Mouse (Mus musculus) intestine, postnatal 0 days (tissue): ENCODE measurements at regions not wholly inside any gene's neighbourhood (a gene's known extent, or its start where the extent isn't known, plus 50 kb on each side); places are given as distances from the start of the nearest gene placed in this dataset.

Source experiments
- ATAC-seq: fragments of 200-750 bp; cut with Nextera tagmentation; 2 replicates; pipeline ENCODE4 v1.8.0; 2017; ENCODE audit warnings: mild to moderate bottlenecking, moderate TSS enrichment, moderate library complexity
- H3K27ac ChIP-seq: fragments of 300-500 bp; sonication (generic); 2 replicates; pipeline ENCODE4 v1.5.1; 2014; ENCODE audit warnings: mild to moderate bottlenecking, low read depth, low read length, moderate library complexity
- H3K27me3 ChIP-seq: fragments of 300-500 bp; sonication (generic); replicated peaks from 2 replicates; pipeline ENCODE4 v1.6.1; 2014; ENCODE audit warnings: low read length, mixed read lengths; ENCODE audit not compliant: control insufficient read depth, insufficient read depth
- H3K36me3 ChIP-seq: fragments of 300-500 bp; sonication (generic); 2 replicates; pipeline ENCODE4 v1.6.1; 2014; ENCODE audit warnings: mild to moderate bottlenecking, moderate library complexity; ENCODE audit not compliant: control insufficient read depth, insufficient read depth
- H3K4me1 ChIP-seq: fragments of 300-500 bp; sonication (generic); replicated peaks from 2 replicates; pipeline ENCODE4 v1.6.1; 2014; ENCODE audit warnings: antibody characterized with exemption, low read length, mixed read lengths; ENCODE audit not compliant: control insufficient read depth, insufficient read depth
- H3K4me2 ChIP-seq: fragments of 300-500 bp; sonication (generic); replicated peaks from 2 replicates; pipeline ENCODE4 v1.6.1; 2014; ENCODE audit warnings: low read depth, mild to moderate bottlenecking, moderate library complexity
- H3K4me3 ChIP-seq: fragments of 300-500 bp; sonication (generic); 2 replicates; pipeline ENCODE4 v1.5.1; 2014; ENCODE audit warnings: low read depth, low read length
- H3K9ac ChIP-seq: fragments of 300-500 bp; sonication (generic); 2 replicates; pipeline ENCODE4 v1.6.1; 2014; ENCODE audit warnings: mild to moderate bottlenecking, low read depth, low read length
- H3K9me3 ChIP-seq: fragments of 300-500 bp; sonication (generic); 2 replicates; pipeline ENCODE4 v1.6.1; 2016; ENCODE audit warnings: mixed run types; ENCODE audit not compliant: control insufficient read depth
- CTCF ChIP-seq: sonication (generic); IDR thresholded peaks from 2 replicates; pipeline ENCODE4 v1.5.1; 2016; ENCODE audit warnings: low read depth, mild to moderate bottlenecking, control low read depth, antibody characterized with exemption, moderate library complexity
- WGBS: fragments of 180-500 bp; shearing (Covaris S2); extraction: QIAGEN DNeasy Blood & Tissue Kit; methylation state at CpG from one replicate; pipeline ENCODE4 v1.1.7; 2014; 5-methylcytosine and 5-hydroxymethylcytosine counted together

DNA sequence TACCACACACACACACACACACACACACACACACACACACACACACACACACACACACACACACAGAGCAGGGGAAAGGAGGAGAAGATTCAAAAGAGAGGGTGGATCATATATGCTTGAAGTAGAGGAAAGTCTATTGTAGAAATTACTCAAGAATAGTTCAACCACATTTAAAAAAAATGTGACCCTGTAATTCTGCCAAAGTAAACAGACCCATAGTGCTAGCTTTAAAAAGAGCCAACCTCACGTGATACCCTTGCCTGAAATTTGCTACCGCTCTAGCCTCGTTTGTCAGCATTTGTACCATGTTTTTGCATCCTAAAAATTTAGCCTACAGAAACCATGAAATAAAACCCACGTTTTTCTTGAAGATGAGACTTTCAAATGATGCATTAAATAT is 132.6 kb upstream of the Nrip1 start:
- no peak overlapping the region for H3K9ac ChIP-seq
- H3K27ac ChIP-seq: no peak overlapping the region
- H3K4me3 ChIP-seq: no peak overlapping the region
- TF ChIP-seq CTCF: no peak
- no peak overlapping the region for H3K4me2 ChIP-seq
- WGBS: 51% methylated on average over 4 of the region's 4 CpGs
- no peaks in the 10 kb centered on the region for H3K9me3 ChIP-seq
- no peaks in the 10 kb centered on the region for H3K4me1 ChIP-seq
- no peaks in the 10 kb centered on the region for H3K36me3 ChIP-seq
- no peak for ATAC-seq
- H3K27me3 ChIP-seq: no peaks in the 10 kb centered on the region

- H3K9ac ChIP-seq: no peak overlapping the region
- H3K4me3 ChIP-seq: no peak overlapping the region
- 22% methylated on average over 8 of the region's 8 CpGs for WGBS
- H3K9me3 ChIP-seq: no peaks in the 10 kb centered on the region
- H3K27me3 ChIP-seq: no peaks in the 10 kb centered on the region
- no peak overlapping the region; the same call in 1 of the 2 replicates for H3K27ac ChIP-seq
- no peaks in the 10 kb centered on the region for H3K36me3 ChIP-seq
- no peaks in the 10 kb centered on the region for H3K4me1 ChIP-seq
- ATAC-seq: peak; percentile 99
- TF ChIP-seq CTCF: no peak
- H3K4me2 ChIP-seq: no peak overlapping the region; the same call in 1 of the 2 replicates
Measured at GRCm38 (mm10) chr16:76499686-76500400, 126.2 kb upstream of the Nrip1 start.

- no peaks in the 10 kb centered on the region for H3K4me1 ChIP-seq
- 75% methylated on average over 2 of the region's 2 CpGs for WGBS
- no peaks in the 10 kb centered on the region for H3K36me3 ChIP-seq
- no peaks in the 10 kb centered on the region for H3K9me3 ChIP-seq
- no peak for ATAC-seq
- no peaks in the 10 kb centered on the region for H3K27me3 ChIP-seq
- H3K27ac ChIP-seq: no peak overlapping the region
- TF ChIP-seq CTCF: no peak
- H3K4me3 ChIP-seq: no peak overlapping the region
- no peak overlapping the region for H3K4me2 ChIP-seq
- H3K9ac ChIP-seq: no peak overlapping the region
Measured at GRCm38 (mm10) chr16:76498233-76498632, 124.6 kb upstream of the Nrip1 start.

GRCm38 (mm10) chr16:76497041-76497808 is 123.6 kb upstream of the Nrip1 start:
- TF ChIP-seq CTCF: no peak
- WGBS: 92% methylated on average over 12 of the region's 12 CpGs
- no peak overlapping the region for H3K9ac ChIP-seq
- ATAC-seq: no peak
- H3K27me3 ChIP-seq: no peaks in the 10 kb centered on the region
- no peaks in the 10 kb centered on the region for H3K9me3 ChIP-seq
- H3K27ac ChIP-seq: no peak overlapping the region
- no peaks in the 10 kb centered on the region for H3K36me3 ChIP-seq
- no peak overlapping the region for H3K4me3 ChIP-seq
- no peak overlapping the region for H3K4me2 ChIP-seq
- H3K4me1 ChIP-seq: no peaks in the 10 kb centered on the region

GRCm38 (mm10) chr16:76483419-76483818 is 109.8 kb upstream of the Nrip1 start:
- H3K9ac ChIP-seq: no peak overlapping the region
- H3K4me3 ChIP-seq: no peak overlapping the region
- no peak overlapping the region for H3K4me2 ChIP-seq
- no peaks in the 10 kb centered on the region for H3K4me1 ChIP-seq
- no peak for ATAC-seq
- no peaks in the 10 kb centered on the region for H3K36me3 ChIP-seq
- H3K27ac ChIP-seq: no peak overlapping the region
- TF ChIP-seq CTCF: no peak
- 0 out of 2 replicates have a peak, but pooled peaks cover 2% of the 10 kb centered on the region for H3K9me3 ChIP-seq
- 68% methylated on average over 5 of the region's 5 CpGs for WGBS
- H3K27me3 ChIP-seq: no peaks in the 10 kb centered on the region

- WGBS: 67% methylated on average over 4 of the region's 4 CpGs
- no peak overlapping the region for H3K27ac ChIP-seq
- no peaks in the 10 kb centered on the region for H3K27me3 ChIP-seq
- 0 out of 2 replicates have a peak, but pooled peaks cover 2% of the 10 kb centered on the region for H3K9me3 ChIP-seq
- H3K36me3 ChIP-seq: no peaks in the 10 kb centered on the region
- H3K4me2 ChIP-seq: no peak overlapping the region
- no peak overlapping the region for H3K9ac ChIP-seq
- H3K4me3 ChIP-seq: no peak overlapping the region
- no peak for ATAC-seq
- H3K4me1 ChIP-seq: no peaks in the 10 kb centered on the region
- TF ChIP-seq CTCF: no peak
Measured at GRCm38 (mm10) chr16:76481966-76482365, 108.3 kb upstream of the Nrip1 start.
